Mouse (Mus musculus) midbrain, embryonic 12.5 days (tissue): ENCODE results near the gene Zfp97. TPM values are rescaled to one million over a fixed set of nuclear protein-coding genes. Genes with fewer than 3 reads are reported as not detected.
"Not testable (repeated sequence)": the region's sequence is repeated elsewhere in the genome, so short reads cannot be mapped to it uniquely, and the experiment has no call there.

ENCODE experiments used
- ATAC-seq: fragments of 200-750 bp; cut with Nextera tagmentation; 2 replicates; pipeline ENCODE4 v1.8.0; 2017; ENCODE audit warnings: low read depth, moderate TSS enrichment, moderate library complexity; ENCODE audit not compliant: low FRiP score
- H3K27ac ChIP-seq: fragments of 300-500 bp; sonication (generic); replicated peaks from 2 replicates; pipeline ENCODE4 v1.5.1; 2016; ENCODE audit warnings: mild to moderate bottlenecking
- H3K27me3 ChIP-seq: fragments of 300-500 bp; sonication (generic); 2 replicates; pipeline ENCODE4 v1.6.1; 2016; ENCODE audit warnings: mild to moderate bottlenecking
- H3K36me3 ChIP-seq: fragments of 300-500 bp; sonication (generic); 2 replicates; pipeline ENCODE4 v1.6.1; 2016
- H3K4me1 ChIP-seq: fragments of 300-500 bp; sonication (generic); 2 replicates; pipeline ENCODE4 v1.6.1; 2016
- H3K4me2 ChIP-seq: fragments of 300-500 bp; sonication (generic); replicated peaks from 2 replicates; pipeline ENCODE4 v1.6.1; 2016; ENCODE audit warnings: mild to moderate bottlenecking, moderate library complexity
- H3K4me3 ChIP-seq: fragments of 300-500 bp; sonication (generic); 2 replicates; pipeline ENCODE4 v1.5.1; 2016; ENCODE audit warnings: mild to moderate bottlenecking
- H3K9ac ChIP-seq: fragments of 300-500 bp; sonication (generic); replicated peaks from 2 replicates; pipeline ENCODE4 v1.6.1; 2016; ENCODE audit warnings: mild to moderate bottlenecking, moderate library complexity
- H3K9me3 ChIP-seq: fragments of 300-500 bp; sonication (generic); 2 replicates; pipeline ENCODE4 v1.6.1; 2016; ENCODE audit warnings: mild to moderate bottlenecking
- WGBS: fragments of 180-500 bp; shearing (Covaris S2); methylation state at CpG from one replicate; pipeline ENCODE4 v1.1.7; 2016; 5-methylcytosine and 5-hydroxymethylcytosine counted together
- polyA plus RNA-seq: library from polyadenylated mRNA; unstranded; fragments of >200 nt; fragmentation: Nextera tagmentation; extraction: Ambion mirVana; gene quantifications from 2 replicates; pipeline ENCODE4 v1.2.1, GENCODE M21; 2016

Gene Zfp97
- polyA plus RNA-seq = 3.6 and 3.9 TPM in 2 replicates

DNA sequence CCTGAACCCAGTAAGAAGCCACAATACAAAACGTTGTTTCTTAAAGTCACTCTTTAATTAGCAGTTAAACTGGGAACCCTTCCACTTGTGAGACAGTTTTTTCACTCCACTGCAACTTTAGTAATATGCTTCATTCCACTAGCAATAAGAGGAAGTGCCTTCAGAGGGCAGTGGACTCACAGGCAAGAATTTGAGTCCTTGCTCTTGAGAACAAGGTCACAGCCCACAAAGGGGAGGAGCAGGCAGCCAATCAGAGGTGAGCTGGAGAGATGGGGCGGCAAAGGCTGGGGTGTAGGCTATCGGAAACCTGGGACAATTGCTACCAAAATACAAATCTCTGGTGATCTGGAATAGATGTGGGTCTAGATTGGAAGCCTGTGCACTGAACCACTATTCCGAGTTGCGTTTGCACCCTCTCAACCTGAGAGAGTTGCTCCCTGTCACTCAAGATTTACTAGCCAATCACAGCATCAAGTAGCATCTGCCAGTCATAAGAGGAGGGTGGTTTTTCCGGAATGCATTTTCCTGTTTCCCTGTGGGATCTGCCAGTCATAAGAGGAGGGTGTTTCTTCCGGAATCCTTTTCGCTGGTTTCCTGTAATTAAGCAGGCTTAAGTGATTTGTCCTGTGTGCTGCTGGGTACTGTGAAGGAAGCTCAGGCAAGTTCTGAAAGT, at the start of gene Zfp97:
Zfp97 (plus strand) TSS at position 586 of the 673 bp plus-strand sequence.
- not testable (repeated sequence) for H3K9ac ChIP-seq, H3K9me3 ChIP-seq, H3K27ac ChIP-seq, H3K4me2 ChIP-seq, H3K4me3 ChIP-seq, H3K4me1 ChIP-seq, H3K27me3 ChIP-seq, H3K36me3 ChIP-seq
- WGBS = no CpG with 5 or more reads among the region's 8 CpGs
- peak; percentile 100 for ATAC-seq

- H3K27ac ChIP-seq, H3K4me1 ChIP-seq, H3K36me3 ChIP-seq, H3K27me3 ChIP-seq, H3K9me3 ChIP-seq, H3K4me2 ChIP-seq, H3K9ac ChIP-seq, H3K4me3 ChIP-seq: not testable (repeated sequence)
- no CpG with 5 or more reads among the region's 8 CpGs for WGBS
- peak; percentile 99 for ATAC-seq
These were observed 57.7 kb downstream of the Zfp97 start for GRCm38 (mm10) chr17:17178757-17179413.

DNA sequence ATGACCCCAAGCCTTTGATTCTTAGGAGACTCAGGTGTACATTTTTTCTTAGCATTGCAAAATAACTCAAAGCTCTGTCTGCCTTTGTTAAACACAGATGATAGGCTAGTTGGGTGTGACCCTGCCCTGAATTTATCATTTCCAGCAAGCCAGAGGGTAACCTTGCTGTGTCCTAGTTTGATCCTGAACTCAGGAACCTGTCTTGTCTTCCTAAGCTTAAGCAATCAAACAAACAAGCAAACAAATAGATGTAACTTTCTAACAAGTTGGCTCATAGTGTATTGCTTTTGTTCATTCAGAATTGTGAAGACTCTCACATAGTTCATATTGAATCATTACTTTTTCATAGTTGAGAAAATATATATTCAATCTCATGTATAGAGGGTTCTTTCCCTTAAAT, 73.5 kb downstream of the Zfp97 start:
- not testable (repeated sequence) for ATAC-seq

DNA sequence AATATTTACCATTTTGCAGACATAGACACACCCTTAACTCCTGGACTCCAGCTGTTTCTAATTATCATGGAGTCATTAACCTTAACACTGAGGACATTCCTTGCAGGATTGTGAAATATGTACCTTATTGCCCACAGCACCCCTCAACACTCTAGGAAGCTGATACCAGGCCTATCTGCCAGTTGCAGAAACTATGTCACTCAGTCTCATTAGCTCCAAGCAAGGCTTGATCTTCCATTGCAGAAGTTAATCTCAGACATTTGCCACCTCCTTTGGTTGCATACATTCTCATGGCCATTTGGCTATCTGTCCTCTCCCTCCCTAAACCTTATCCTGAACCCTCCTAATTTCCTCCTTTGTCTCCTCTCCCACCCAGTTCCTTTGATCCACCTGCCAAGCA, 74.0 kb downstream of the Zfp97 start:
- H3K9me3 ChIP-seq = peaks cover 39% of the 10 kb centered on the region
- H3K36me3 ChIP-seq = peaks cover 6% of the 10 kb centered on the region; the same call in 1 of the 2 replicates
- no peak overlapping the region for H3K4me3 ChIP-seq
- no peak for ATAC-seq
- H3K27me3 ChIP-seq = no peaks in the 10 kb centered on the region
- no peak overlapping the region for H3K9ac ChIP-seq
- no peak overlapping the region for H3K27ac ChIP-seq
- H3K4me2 ChIP-seq = no peak overlapping the region
- H3K4me1 ChIP-seq = no peaks in the 10 kb centered on the region

More for the DNA sequence above, 73.5 kb downstream of the Zfp97 start:
- not testable (repeated sequence) for H3K4me3 ChIP-seq, H3K9ac ChIP-seq, H3K27me3 ChIP-seq, H3K27ac ChIP-seq, H3K4me2 ChIP-seq, H3K4me1 ChIP-seq, H3K36me3 ChIP-seq
- H3K9me3 ChIP-seq = peaks cover 37% of the 10 kb centered on the region

GRCm38 (mm10) chr17:17196111-17196510, 74.9 kb downstream of the Zfp97 start:
- not testable (repeated sequence) for H3K27me3 ChIP-seq, H3K36me3 ChIP-seq, ATAC-seq, H3K9ac ChIP-seq, H3K4me2 ChIP-seq, H3K4me1 ChIP-seq, H3K4me3 ChIP-seq, H3K27ac ChIP-seq
- peaks cover 41% of the 10 kb centered on the region for H3K9me3 ChIP-seq
- 95% methylated on average over 3 of the region's 3 CpGs for WGBS

Other genes starting within 250 kb of the Zfp97 start
- gene Zfp960, start 57.3 kb upstream of the Zfp97 start, polyA plus RNA-seq = 4.0 and 4.3 TPM in 2 replicates